Mouse (Mus musculus) liver, embryonic 11.5 days (tissue): ENCODE results near the gene Nes. TPM values are rescaled to one million over a fixed set of nuclear protein-coding genes. Genes with fewer than 3 reads are reported as not detected.

Source experiments
- polyA plus RNA-seq: library from polyadenylated mRNA; unstranded; fragments of >200 nt; fragmentation: Nextera tagmentation; extraction: Ambion mirVana; gene quantifications from 2 replicates; pipeline ENCODE4 v1.2.1, GENCODE M21; 2014

The Nes gene
- polyA plus RNA-seq, 1 experiment from 2014 or later: 4.9 TPM

Other genes starting within 250 kb of the Nes start
- 0.23 TPM in 1 of 2 replicates, not detected in the other for gene Lrrc71, start 222.5 kb upstream of the Nes start, polyA plus RNA-seq
- 0.62 and 1.1 TPM in 2 replicates for gene Ntrk1, start 175.9 kb upstream of the Nes start, polyA plus RNA-seq
- gene Insrr, start 174.1 kb upstream of the Nes start, polyA plus RNA-seq: 0.05 and 0.06 TPM in 2 replicates
- gene Pear1, start 146.8 kb upstream of the Nes start, polyA plus RNA-seq: 15.5 and 18.4 TPM in 2 replicates
- gene Sh2d2a, start 124.3 kb upstream of the Nes start, polyA plus RNA-seq: 0.13 and 0.15 TPM in 2 replicates
- gene Prcc, start 85.5 kb upstream of the Nes start, polyA plus RNA-seq: 15.4 and 15.6 TPM in 2 replicates
- gene Hdgf, start 64.8 kb upstream of the Nes start, polyA plus RNA-seq: 520 and 526 TPM in 2 replicates
- gene Mrpl24, start 51.6 kb upstream of the Nes start, polyA plus RNA-seq: 95.7 and 97.5 TPM in 2 replicates
- gene Isg20l2, start 40.8 kb upstream of the Nes start, polyA plus RNA-seq: 66.9 and 68.1 TPM in 2 replicates
- gene Rrnad1, start 40.4 kb upstream of the Nes start, polyA plus RNA-seq: 17.5 and 18.8 TPM in 2 replicates
- gene Crabp2, start 22.4 kb upstream of the Nes start, polyA plus RNA-seq: 24.9 and 29.9 TPM in 2 replicates
- gene Bcan, start 29.2 kb downstream of the Nes start, polyA plus RNA-seq: 0.08 TPM in 1 of 2 replicates, not detected in the other
- gene Hapln2, start 56.5 kb downstream of the Nes start, polyA plus RNA-seq: not detected in 2 replicates
- 60.6 and 60.7 TPM in 2 replicates for gene Gpatch4, start 72.0 kb downstream of the Nes start, polyA plus RNA-seq
- gene Naxe, start 87.4 kb downstream of the Nes start, polyA plus RNA-seq: 98.7 and 106 TPM in 2 replicates
- gene Ttc24, start 107.2 kb downstream of the Nes start, polyA plus RNA-seq: not detected in 2 replicates
- gene Iqgap3, start 110.9 kb downstream of the Nes start, polyA plus RNA-seq: 16.8 and 19.1 TPM in 2 replicates
- gene Mef2d, start 171.3 kb downstream of the Nes start, polyA plus RNA-seq: 27.6 and 28.0 TPM in 2 replicates